Mouse (Mus musculus) hindbrain, embryonic 16.5 days (tissue): ENCODE data around the gene Rps27l. TPM values are rescaled to one million over a fixed set of nuclear protein-coding genes. Genes with fewer than 3 reads are reported as not detected.
A peak's percentile ranks its signal among the peaks of the same experiment; 100 is the strongest.

Source experiments
- ATAC-seq: fragments of 200-750 bp; cut with Nextera tagmentation; 2 replicates; pipeline ENCODE4 v1.8.0; 2017; ENCODE audit warnings: moderate TSS enrichment, moderate library complexity
- H3K27ac ChIP-seq: fragments of 300-500 bp; sonication (generic); 2 replicates; pipeline ENCODE4 v1.5.1; 2014; ENCODE audit warnings: low read depth, mild to moderate bottlenecking, control low read depth, low read length, moderate library complexity
- H3K27me3 ChIP-seq: fragments of 300-500 bp; sonication (generic); replicated peaks from 2 replicates; pipeline ENCODE4 v1.6.1; 2014; ENCODE audit warnings: low read length; ENCODE audit not compliant: control insufficient read depth, insufficient read depth
- H3K36me3 ChIP-seq: fragments of 300-500 bp; sonication (generic); 2 replicates; pipeline ENCODE4 v1.6.1; 2014; ENCODE audit warnings: mild to moderate bottlenecking, low read length, moderate library complexity, mixed read lengths; ENCODE audit not compliant: control insufficient read depth, insufficient read depth
- H3K4me1 ChIP-seq: fragments of 300-500 bp; sonication (generic); 2 replicates; pipeline ENCODE4 v1.6.1; 2014; ENCODE audit warnings: low read depth, low read length; ENCODE audit not compliant: control insufficient read depth, insufficient read depth
- H3K4me2 ChIP-seq: fragments of 300-500 bp; sonication (generic); 2 replicates; pipeline ENCODE4 v1.6.1; 2014; ENCODE audit warnings: mild to moderate bottlenecking, low read length, control low read depth, moderate library complexity
- H3K4me3 ChIP-seq: fragments of 300-500 bp; sonication (generic); 2 replicates; pipeline ENCODE4 v1.5.1; 2014; ENCODE audit warnings: mild to moderate bottlenecking, low read length, control low read depth, moderate library complexity
- H3K9ac ChIP-seq: fragments of 300-500 bp; sonication (generic); 2 replicates; pipeline ENCODE4 v1.6.1; 2014; ENCODE audit warnings: low read depth, mild to moderate bottlenecking, control low read depth, low read length, moderate library complexity
- H3K9me3 ChIP-seq: fragments of 300-500 bp; sonication (generic); 2 replicates; pipeline ENCODE4 v1.6.1; 2014; ENCODE audit warnings: mild to moderate bottlenecking, low read length, moderate library complexity; ENCODE audit not compliant: control insufficient read depth
- WGBS: fragments of 180-500 bp; shearing (Covaris S2); extraction: QIAGEN DNeasy Blood & Tissue Kit; methylation state at CpG from one replicate; pipeline ENCODE4 v1.1.7; 2014; 5-methylcytosine and 5-hydroxymethylcytosine counted together
- polyA plus RNA-seq: library from polyadenylated mRNA; unstranded; fragments of >200 nt; fragmentation: Nextera tagmentation; extraction: Ambion mirVana; gene quantifications from 2 replicates; pipeline ENCODE4 v1.2.1, GENCODE M21; 2015

The Rps27l gene
- polyA plus RNA-seq, 1 experiment from 2014 or later, result 212 TPM

GRCm38 (mm10) chr9:66918672-66919330 is 27.1 kb upstream of the Rps27l start:
- H3K36me3 ChIP-seq, result no peaks in the 10 kb centered on the region
- H3K4me2 ChIP-seq, result peak overlapping the region; percentile 85
- peak overlapping the region; percentile 91 for H3K9ac ChIP-seq
- H3K9me3 ChIP-seq, result no peaks in the 10 kb centered on the region
- no peaks in the 10 kb centered on the region for H3K27me3 ChIP-seq
- no peak for ATAC-seq
- H3K4me1 ChIP-seq, result peaks cover 8% of the 10 kb centered on the region
- 3% methylated on average over 27 of the region's 27 CpGs for WGBS
- H3K4me3 ChIP-seq, result peak overlapping the region; percentile 85
- peak overlapping the region; percentile 93 for H3K27ac ChIP-seq

GRCm38 (mm10) chr9:66919382-66919971 is 26.4 kb upstream of the Rps27l start, which contains the start of gene Rab8b:
Gene Rab8b, minus strand, starts transcription at chr9:66919687.
- H3K27me3 ChIP-seq, result no peaks in the 10 kb centered on the region
- 0% methylated on average over 44 of the region's 49 CpGs for WGBS
- no peaks in the 10 kb centered on the region for H3K36me3 ChIP-seq
- H3K4me2 ChIP-seq, result peak within 1 kb of the TSS; percentile 85
- H3K4me3 ChIP-seq, result peak within 1 kb of the TSS; percentile 85
- H3K9ac ChIP-seq, result peak within 1 kb of the TSS; percentile 91
- H3K27ac ChIP-seq, result peak within 1 kb of the TSS; percentile 93
- peaks cover 8% of the 10 kb centered on the region for H3K4me1 ChIP-seq
- peak; percentile 99 for ATAC-seq
- no peaks in the 10 kb centered on the region for H3K9me3 ChIP-seq

GRCm38 (mm10) chr9:66919981-66920380 is 25.9 kb upstream of the Rps27l start:
- Histone ChIP-seq H3K9me3 (no peaks in the 10 kb centered on the region), H3K4me2 (peak overlapping the region; percentile 75), H3K4me1 (peaks cover 8% of the 10 kb centered on the region), H3K27ac (peak overlapping the region; percentile 65), H3K36me3 (no peaks in the 10 kb centered on the region), H3K27me3 (no peaks in the 10 kb centered on the region), H3K4me3 (peak overlapping the region; percentile 85), H3K9ac (peak overlapping the region; percentile 50)
- ATAC-seq, result peak; percentile 63
- 0% methylated on average over 14 of the region's 14 CpGs for WGBS

- 14% methylated on average over 6 of the region's 6 CpGs for WGBS
- Histone ChIP-seq H3K9ac (no peak overlapping the region), H3K36me3 (no peaks in the 10 kb centered on the region), H3K27ac (no peak overlapping the region), H3K9me3 (no peaks in the 10 kb centered on the region), H3K4me3 (no peak overlapping the region; the same call in 1 of the 2 replicates), H3K27me3 (no peaks in the 10 kb centered on the region), H3K4me1 (peaks cover 8% of the 10 kb centered on the region), H3K4me2 (peak overlapping the region; percentile 75)
- ATAC-seq, result no peak
Observed at GRCm38 (mm10) chr9:66920488-66921279, 25.2 kb upstream of the Rps27l start.

GRCm38 (mm10) chr9:66922076-66922475 is 23.8 kb upstream of the Rps27l start:
- no peaks in the 10 kb centered on the region for H3K36me3 ChIP-seq
- ATAC-seq, result no peak
- no peaks in the 10 kb centered on the region for H3K27me3 ChIP-seq
- H3K4me2 ChIP-seq, result no peak overlapping the region
- H3K9ac ChIP-seq, result no peak overlapping the region
- H3K27ac ChIP-seq, result no peak overlapping the region
- 98% methylated on average over 1 of the region's 1 CpGs for WGBS
- no peaks in the 10 kb centered on the region for H3K9me3 ChIP-seq
- no peak overlapping the region for H3K4me3 ChIP-seq
- H3K4me1 ChIP-seq, result peaks cover 8% of the 10 kb centered on the region

GRCm38 (mm10) chr9:66925853-66926252 is 20.0 kb upstream of the Rps27l start:
- H3K4me1 ChIP-seq, result no peaks in the 10 kb centered on the region; the same call in 1 of the 2 replicates
- no peak overlapping the region for H3K4me3 ChIP-seq
- no peak for ATAC-seq
- no peaks in the 10 kb centered on the region for H3K36me3 ChIP-seq
- 88% methylated on average over 3 of the region's 3 CpGs for WGBS
- no peak overlapping the region for H3K9ac ChIP-seq
- H3K27ac ChIP-seq, result no peak overlapping the region
- no peaks in the 10 kb centered on the region for H3K9me3 ChIP-seq
- H3K4me2 ChIP-seq, result no peak overlapping the region
- H3K27me3 ChIP-seq, result no peaks in the 10 kb centered on the region

GRCm38 (mm10) chr9:66927696-66928402 is 18.0 kb upstream of the Rps27l start:
- WGBS, result 60% methylated on average over 8 of the region's 8 CpGs
- no peak overlapping the region for H3K9ac ChIP-seq
- 0 out of 2 replicates have a peak, but pooled peaks have one; percentile 37 for ATAC-seq
- H3K4me1 ChIP-seq, result no peaks in the 10 kb centered on the region
- H3K4me3 ChIP-seq, result no peak overlapping the region
- no peak overlapping the region for H3K4me2 ChIP-seq
- H3K36me3 ChIP-seq, result no peaks in the 10 kb centered on the region
- H3K27me3 ChIP-seq, result no peaks in the 10 kb centered on the region
- H3K9me3 ChIP-seq, result no peaks in the 10 kb centered on the region
- no peak overlapping the region; the same call in 1 of the 2 replicates for H3K27ac ChIP-seq

- H3K9ac ChIP-seq, result no peak overlapping the region
- 79% methylated on average over 7 of the region's 7 CpGs for WGBS
- H3K4me1 ChIP-seq, result peaks cover 11% of the 10 kb centered on the region
- no peak overlapping the region for H3K4me2 ChIP-seq
- H3K4me3 ChIP-seq, result no peak overlapping the region
- no peak for ATAC-seq
- H3K27me3 ChIP-seq, result no peaks in the 10 kb centered on the region
- no peaks in the 10 kb centered on the region for H3K9me3 ChIP-seq
- no peaks in the 10 kb centered on the region for H3K36me3 ChIP-seq
- H3K27ac ChIP-seq, result no peak overlapping the region
Observed at GRCm38 (mm10) chr9:66930351-66930750, 15.5 kb upstream of the Rps27l start.
